Mouse (Mus musculus) right cerebral cortex, postnatal 25 days (tissue): ENCODE results near the gene Gm21983.

Experiments used
- DNase-seq: peaks from one replicate; pipeline ENCODE4 v3.0.0; 2022

Gene Gm21983

DNA sequence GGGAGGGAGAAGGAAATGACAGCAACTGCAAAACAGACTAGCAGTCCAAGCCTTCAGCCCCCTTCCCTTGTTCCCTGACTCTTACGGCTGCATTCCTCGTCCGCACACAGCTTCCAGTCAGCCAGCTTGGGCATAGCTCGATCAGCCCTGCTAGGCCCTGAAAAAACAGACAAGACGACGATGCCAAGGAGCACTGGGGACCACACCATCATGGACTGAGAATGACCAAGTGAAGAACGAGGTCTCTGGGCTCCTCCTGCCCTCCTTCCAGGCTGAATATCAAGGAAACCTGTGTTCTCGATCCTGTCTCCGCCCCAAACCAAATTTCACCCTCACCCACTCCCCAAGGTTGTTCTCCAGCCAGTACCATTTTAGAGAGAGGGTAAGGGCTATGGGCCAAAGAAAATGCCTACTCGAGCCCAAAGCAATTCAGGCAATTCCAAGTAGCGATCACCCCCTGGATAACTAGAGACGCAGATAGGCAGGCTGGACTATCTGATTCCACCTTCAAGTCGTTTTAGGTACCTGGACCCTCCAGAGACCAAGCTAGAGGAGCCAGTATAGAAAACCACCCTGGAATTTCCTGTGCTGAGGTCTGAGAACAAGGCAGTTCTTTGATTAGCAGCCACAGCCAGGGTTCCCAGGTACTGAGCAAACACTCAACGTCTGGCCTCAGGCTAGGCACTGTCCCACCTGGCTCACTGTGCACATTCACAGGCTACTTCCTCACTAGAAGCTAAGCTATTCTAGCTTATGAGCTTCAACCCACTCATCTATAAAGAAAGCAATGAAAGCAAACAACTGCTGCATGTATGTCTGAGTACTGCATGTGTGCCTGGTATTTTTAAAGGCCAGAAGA is at the start of gene Gm21983, which contains the start of gene Mia:
Gm21983 (minus strand) TSS at position 250 of the 859 bp plus-strand sequence.
Mia (minus strand) TSS at position 321 of the 859 bp plus-strand sequence.
- no peak for DNase-seq

DNA sequence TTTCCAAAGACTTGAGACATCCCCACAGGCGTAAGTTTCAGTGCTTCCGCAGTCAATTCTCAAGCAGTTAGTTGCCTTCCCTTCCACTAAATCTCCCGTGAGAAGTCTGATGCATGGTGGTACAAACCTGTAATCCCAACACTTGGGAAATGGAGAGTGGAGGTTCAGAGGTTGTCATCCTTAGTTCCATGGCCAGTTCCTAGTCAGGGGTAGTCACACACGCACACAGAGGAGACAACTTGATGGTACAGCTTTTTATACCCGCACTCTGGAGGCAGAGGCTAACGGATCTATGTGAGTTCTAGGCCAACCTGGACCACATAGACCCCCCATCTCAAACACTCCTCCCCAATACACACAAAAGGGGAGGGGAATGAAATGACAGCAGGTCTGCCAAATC is 48.0 kb upstream of the Gm21983 start:
- no peak for DNase-seq

DNA sequence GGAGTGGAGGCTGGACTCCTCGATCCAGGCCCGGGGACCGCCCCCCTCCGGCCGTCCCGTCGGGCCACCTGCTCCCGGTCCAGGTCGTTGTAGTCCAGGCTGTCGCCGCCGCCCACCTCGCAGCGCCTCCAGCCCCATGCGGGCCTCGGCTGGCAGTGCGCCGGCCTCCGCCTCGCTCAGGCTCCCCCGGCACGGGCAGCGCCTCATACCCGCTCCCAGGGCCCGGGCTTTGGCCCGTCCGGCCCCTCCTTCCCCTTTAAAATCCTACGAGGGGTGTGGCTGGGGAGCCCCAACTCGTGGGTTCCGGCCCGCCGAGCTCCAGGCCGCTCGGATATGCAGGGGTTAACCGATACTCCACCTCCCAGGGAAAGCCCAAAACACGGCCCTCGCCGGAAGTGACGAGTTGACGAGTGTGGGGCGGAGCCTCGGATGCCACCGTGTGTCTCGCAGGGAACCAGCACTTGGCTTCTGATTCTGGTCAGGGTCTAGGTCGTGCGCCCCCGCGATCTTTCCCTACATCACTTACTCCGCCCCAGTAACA is 47.5 kb upstream of the Gm21983 start, which contains the start of gene Itpkc:
Itpkc (minus strand) TSS at position 381 of the 541 bp plus-strand sequence.
- DNase-seq: peak; percentile 94

DNA sequence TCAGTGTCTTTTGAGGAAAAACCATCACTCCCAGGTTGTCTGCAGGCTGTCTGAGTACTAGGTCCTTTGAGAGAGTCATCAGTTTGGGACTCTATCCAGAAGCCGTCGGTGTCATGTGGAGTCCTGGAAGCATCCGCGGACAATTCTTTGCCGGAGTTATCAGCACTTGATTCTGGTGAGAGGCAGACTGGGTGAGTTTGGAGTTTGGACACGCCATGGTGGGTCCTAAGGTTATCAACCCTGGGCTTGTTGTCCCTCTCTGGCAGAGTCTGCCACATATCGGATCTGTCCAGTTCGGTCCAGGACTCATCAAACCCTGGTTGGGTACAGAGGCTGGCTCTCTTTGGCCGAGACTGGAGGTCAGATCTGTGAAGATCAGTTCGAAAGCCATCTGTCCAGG is 46.8 kb upstream of the Gm21983 start:
- no peak for DNase-seq

DNA sequence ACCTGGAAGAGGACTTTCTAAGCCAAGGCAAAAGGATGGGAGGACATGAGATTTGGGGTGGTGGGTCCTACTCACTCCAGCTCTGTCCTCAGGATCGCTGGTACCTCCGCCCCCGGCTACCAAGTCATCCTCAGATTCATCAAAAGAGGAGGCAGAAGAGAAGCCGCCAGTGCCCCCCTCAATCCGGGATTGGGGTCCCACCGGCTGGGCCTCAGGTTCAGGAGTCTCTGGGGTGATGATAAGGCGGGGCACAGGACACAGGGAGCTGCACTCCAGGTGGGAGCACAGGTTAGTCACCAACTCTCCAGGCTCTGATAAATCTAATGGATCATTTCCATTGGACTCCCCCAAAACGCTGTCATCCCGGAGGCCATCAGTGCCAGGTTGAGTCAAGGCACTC is 46.4 kb upstream of the Gm21983 start:
- DNase-seq: no peak

DNA sequence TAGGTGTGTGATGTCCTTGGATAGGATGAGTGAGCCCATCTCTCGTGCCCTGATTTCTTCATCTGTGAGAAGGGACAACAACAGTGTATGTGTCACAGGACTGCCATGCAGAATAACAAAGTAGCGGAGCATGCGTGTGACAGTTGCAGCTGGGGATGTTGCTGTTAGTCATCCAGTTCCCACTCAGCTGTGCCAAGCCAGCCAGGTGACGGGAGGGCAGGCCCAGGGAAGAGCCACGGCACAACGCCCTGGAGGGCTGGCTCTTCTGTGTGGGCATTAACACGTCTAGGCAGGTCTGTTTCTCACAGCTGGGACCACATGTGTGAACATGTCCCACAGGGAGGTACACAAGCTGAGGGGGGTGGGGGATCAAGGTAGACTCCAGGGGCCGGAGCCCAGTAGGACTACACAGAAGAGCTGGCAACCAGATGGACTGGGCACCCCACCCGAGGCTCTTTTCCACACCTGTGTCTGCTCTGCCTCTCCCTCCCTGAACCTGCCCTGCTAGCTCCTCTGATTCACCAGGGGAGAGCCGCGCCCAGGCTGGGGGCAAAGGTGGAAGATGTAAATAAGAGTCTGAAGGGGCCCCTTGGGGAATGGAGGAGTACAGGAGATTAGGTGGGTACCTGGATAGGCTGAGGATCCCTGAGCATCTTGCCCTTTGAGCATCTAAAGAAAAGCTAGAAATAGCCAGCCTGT is 44.1 kb upstream of the Gm21983 start:
- no peak for DNase-seq

DNA sequence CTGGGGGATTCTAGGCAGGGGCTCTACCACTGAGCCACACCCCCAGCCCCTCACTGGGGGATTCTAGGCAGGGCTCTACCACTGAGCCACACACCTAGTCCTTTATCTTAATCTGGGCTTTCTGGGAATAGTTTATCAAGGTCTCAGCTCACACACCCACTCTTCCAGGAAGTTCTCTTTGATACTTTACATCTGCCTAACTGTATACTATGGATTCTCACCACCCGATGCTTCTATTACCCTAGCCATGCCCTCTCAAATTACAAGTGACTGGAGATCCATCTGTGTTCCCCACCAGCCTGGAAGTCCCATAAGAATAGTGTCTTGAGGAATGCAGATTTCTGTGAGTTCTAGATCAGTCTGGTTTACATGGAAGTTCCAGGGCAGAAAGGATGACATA is 41.7 kb upstream of the Gm21983 start:
- DNase-seq: no peak

DNA sequence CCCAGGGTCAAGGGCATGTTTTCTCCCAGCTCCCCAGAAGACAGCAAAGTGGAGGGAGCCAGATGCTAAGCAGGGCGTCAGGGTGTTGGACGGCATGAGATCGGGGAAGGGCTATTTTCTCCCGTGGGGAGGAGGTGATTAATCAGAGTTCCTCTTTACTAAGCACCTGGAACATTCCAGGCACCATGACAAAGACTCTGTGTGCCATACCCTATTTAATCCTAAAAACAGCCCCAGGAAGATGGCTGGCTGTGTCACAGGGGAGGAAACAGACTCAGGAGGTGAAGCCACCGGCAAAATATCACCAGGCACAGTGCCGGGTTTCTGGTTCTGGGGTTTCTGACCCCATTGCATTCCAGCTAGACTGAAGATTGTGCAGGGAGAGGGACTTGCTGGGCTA is 41.1 kb upstream of the Gm21983 start:
- no peak for DNase-seq

DNA sequence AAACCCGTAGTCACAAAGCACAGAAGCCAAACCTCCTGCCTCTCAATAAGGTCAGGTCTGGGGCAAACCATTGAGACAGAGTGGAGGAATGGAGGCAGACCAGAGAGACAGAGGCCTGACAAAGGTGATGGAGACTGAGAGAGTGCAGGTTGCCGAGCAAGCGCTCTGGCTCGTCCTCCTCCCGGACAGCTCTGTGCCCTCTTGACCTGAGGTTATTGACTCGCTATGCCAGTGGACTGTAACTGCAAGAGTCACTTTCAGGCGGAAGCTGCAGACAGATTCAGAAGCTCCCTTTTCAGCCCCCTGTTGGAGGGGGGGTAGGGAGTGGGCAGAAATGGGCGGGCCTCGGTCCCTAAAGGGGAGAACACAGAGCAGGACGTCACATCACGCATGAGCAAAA is 39.1 kb upstream of the Gm21983 start:
- DNase-seq: no peak

DNA sequence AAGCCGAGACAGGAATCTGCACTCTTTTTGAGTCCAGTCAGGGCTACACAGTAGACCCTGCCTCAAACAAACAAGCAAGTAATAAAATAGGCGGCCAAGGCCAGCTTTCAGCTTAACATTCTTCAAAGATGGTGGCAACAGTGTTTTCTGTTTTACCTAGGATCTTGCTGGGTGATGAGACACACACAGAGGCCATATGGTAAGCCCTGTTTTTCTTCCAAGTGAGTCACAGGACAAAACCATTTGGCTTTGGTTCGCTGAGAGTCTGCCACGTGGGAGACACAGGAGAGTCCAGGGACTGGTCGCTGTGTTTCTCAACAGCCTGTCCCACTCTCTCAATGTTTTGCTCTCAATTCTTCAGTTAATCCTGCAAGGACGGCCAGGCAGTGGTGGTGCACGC is 37.7 kb upstream of the Gm21983 start:
- DNase-seq: no peak

DNA sequence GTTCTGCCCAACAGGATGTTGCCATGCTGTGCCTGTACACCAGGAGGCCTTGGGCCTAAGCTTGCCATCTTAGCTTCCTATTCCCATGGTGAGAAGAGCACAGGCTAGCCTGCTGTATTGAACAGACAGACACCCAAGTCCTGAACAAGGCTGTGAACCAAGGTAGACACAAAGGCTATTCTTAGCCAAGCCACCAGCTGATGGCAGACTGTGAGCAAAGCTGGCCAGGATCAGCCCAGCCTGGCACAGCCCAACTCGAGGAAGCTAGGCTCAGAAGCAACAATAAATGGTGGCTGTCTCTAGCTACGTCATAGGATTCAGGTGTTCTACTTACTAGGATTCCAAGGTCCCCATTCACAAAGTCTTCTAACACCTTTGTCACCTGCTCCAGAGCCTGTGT is 31.7 kb upstream of the Gm21983 start:
- no peak for DNase-seq

DNA sequence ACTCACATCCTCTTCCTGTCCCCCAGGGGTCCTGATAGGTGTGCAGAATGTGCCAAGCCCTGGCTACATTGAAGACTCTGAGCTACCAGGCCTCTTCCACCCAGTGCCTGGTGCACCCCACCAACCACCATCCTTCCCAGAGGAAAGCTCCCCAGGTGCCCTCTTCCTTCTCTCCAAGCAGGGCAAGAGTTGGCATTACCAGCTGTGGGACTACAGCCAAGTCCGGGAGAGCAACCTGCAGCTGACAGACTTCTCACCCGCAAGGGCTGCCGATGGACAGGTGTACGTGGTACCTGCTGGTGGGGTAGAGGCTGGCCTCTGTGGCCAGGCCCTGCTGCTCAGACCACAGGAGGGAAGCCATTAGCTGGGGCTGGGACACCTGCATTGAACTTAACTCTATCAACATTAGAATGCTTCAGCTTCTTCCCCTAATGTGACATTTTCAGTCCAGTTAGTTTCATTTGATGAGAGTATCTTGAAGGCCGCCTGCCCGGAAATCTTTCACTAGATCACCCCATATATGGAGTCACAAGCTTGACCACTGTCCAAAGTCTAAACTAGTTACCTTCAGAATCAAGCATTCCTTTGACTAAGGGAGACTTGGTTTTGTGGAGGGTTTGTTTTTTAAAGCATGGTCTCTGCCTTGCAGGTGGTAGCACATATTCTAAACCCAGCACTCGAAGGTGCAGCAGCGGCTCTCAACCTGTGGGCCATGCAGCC is 23.0 kb upstream of the Gm21983 start:
- DNase-seq: no peak

DNA sequence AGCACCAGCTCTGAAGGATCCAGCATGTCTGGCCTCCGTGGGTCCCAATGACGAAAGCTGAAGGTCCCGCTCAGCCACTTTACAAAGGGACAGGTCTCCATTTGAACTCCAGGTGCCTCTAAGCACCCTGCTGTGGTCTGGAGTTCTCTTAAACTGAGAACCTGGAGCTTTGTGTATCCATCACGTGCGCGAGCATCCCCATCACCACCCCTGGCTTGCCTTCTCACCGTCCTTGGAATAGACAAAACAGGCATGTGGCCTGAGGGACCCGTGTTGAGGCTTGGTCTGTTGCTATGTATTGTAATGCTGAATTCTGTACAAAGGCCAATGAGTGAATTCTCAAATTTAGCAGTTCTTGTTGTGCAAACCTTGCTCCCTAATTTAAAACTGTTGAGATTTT is 17.9 kb upstream of the Gm21983 start:
- DNase-seq: no peak

DNA sequence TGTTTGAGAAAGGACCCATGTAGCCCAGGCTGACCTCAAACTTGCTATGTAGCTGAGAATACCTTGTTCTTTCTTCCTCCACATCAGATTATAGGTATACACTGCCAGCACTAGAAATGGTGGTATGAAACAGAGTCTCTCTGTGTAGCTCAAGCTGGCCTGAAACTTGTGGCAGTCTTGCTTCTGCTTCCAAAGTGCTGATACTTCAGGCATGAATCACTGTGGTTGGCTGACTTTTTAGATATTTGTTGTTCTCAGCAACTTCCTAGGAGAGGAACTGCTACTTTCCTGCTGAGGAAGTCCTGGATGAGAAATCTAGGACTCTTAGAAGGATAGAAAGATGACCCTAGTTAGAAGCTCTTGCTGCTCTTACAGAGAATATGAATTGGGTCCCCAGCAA is 17.5 kb upstream of the Gm21983 start:
- no peak for DNase-seq

DNA sequence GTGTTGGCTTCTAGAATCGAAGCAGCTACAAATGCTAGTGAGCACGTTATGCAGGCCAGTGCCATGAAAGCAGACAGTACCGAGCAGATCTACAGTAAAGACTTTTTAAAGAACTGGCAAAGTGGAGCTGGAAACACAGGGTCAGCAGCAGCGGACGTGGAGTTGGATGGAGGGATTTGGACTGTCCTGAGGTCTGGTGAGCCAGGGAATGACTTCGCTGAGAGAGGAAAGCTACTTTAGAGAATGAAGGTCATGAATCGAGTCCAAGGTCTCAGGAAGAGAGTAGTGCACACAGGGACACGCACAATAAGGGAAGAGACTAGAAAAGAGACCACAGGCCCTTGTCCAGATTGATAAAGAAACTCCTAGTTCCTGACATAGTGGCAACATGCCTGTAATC is 16.7 kb upstream of the Gm21983 start:
- no peak for DNase-seq

DNA sequence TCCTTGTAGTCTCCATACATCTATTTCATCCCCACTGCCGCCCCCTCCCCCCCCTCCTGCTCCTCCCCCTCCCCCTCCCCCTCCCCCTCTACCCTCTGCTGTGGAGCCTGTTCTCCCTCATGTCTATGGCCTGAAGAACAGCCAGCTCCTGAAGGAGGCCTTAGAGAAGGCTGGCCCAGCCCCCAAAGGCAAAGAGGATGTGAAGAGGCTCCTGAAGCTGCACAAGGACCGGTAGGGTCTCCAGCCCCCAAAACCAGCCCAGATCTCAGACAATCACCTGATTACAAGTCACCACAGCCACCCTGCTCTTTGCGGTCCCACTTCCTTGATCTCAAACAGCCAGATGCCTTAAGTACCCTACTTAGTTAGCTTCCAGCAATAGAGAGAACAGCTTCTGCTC is 16.2 kb upstream of the Gm21983 start:
- DNase-seq: no peak

DNA sequence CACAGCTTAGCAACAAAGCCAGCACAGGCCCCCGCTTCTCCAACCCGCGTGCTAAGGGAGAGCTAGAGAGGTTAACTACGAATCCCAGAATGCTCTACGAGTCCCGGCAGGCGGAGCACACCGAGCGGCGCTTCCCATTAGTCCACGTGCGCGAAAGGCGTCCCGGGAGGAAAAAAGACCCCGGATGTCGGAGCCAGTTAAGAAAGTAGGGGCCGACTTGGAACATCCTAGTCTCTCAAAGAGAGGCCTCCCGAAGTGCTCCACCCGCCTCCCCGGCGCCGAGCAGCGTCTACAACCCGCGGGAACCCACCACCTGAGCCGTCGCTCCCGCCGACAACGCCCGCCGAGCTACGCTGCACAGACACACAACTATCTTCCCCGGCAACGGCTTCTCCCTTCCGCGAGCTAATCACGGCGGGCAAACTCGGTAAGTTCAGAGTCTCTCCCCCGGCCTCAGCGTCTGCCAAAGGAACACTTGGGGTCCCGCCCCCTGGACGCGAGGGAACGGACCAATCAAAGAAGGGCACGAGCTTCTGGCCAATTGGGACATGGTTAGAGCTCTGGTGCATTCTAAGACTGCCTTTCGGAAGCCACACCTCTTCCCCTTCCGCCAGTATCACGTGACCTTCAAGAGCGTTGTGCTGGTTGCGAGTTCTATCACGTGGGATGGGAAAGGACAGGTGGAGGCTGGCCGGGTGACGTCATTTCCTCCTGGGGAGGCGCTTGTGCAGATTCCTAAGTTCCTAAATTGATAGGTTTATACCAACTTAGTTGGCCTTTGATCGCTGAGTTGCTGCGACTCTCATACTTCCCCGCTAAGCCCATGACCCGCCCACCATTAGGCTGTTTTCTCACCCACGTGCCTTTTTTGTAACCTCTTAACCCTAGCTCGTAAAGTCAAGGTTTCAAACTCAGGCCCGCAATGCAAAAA is 15.1 kb upstream of the Gm21983 start, which contains the start of the genes BC024978 and Snrpa:
BC024978 (plus strand) TSS at position 101 of the 931 bp plus-strand sequence.
Snrpa (minus strand) TSS at position 591 of the 931 bp plus-strand sequence.
- DNase-seq: peak; percentile 95

DNA sequence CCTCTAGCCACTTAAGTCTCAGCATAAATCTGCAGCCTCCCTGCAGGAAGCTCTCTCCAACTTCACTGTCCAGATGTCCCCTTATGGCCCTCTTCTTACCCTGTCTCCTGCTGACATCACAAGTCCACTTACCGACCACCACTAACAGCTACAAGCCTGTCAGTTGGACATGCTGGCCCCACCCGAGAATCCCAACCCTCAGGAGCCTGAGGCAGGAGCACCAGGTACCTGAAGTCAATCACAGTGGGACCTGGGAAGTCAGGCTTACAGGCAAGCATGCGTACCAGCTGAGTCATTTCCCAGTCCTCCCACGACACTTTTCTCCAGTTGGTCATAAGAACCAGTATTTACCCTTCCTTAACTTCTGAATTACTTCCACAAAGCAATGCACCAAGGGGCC is 12.8 kb upstream of the Gm21983 start:
- DNase-seq: no peak

DNA sequence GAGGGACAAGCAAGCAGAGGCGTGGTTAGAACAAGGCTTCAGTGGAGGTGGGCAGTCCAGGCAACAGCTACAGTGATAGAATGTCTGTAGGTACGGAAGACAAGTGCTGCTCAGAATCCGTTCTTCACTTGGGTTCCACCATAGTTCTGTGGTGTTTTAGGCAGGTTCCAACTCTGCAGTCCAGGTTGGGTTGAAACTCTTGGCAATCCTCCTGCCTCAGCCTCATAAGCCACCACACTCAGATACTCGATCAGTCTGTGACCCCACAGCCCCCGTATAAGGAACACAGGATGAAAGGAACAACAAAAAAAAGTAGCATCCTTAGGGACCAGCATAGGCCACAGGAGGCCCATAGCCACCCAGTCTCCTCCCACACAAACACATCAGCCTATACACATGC is 11.5 kb upstream of the Gm21983 start:
- DNase-seq: no peak

DNA sequence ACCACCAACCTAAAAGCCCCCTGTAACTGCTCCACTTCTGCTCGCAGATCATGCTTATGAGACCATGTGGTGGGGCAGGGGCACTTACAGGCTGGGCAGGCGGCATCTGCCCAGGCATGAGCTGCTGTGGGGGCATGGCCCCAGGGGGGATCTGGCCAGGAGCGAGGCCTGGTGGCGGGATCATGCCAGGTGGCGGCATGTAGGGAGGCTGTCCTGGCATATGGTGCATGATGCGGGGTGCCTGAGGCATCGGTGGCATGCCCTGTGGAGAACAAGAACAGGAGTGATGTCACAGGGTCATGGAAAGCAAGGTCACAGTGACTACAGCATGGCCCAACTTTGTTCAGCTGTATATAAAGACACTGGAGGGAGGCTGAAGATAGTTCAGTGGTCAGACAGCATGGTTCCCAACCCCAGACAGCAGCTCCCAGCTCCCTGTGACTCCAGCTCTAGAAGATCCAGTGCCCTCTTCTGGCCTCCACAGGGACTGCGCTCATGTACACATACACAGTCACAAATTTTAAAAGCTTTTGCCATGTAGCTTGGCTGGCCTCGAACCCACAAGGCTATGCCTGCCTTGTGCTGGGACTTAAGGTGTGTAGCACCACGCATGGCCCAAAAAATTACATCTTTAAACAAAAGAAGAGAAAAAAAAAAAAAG is 8.5 kb upstream of the Gm21983 start:
- DNase-seq: no peak

DNA sequence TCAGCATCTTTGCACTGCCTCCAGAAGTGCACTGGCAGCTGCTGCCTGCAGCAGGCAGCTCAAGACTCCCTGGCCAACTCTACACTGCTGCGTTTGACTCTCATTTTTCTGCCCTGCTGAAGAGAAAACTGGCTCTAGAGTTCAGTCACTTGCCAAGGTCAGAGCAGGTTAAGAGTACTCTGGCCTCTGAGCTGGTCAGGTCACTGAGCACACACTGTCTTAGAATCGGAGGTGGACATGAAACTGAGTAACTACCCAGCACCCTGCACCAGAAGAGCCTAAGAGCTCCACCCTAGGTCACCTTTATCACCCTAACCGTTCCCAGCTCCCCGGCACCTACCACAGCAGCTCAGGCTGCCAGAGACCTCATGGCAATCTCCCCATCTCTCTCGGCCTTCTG is 5.1 kb upstream of the Gm21983 start:
- DNase-seq: no peak
